Mouse (Mus musculus) hindbrain, embryonic 15.5 days (tissue): ENCODE data around the gene Epn3. TPM values are rescaled to one million over a fixed set of nuclear protein-coding genes. Genes with fewer than 3 reads are reported as not detected.

Source experiments
- ATAC-seq: fragments of 200-750 bp; cut with Nextera tagmentation; 2 replicates; pipeline ENCODE4 v1.8.0; 2017; ENCODE audit warnings: low read depth, moderate number of reproducible peaks, moderate TSS enrichment; ENCODE audit not compliant: low FRiP score
- H3K27ac ChIP-seq: fragments of 300-500 bp; sonication (generic); replicated peaks from 2 replicates; pipeline ENCODE4 v1.5.1; 2015; ENCODE audit warnings: mild to moderate bottlenecking, inconsistent platforms
- H3K27me3 ChIP-seq: fragments of 300-500 bp; sonication (generic); 2 replicates; pipeline ENCODE4 v1.6.1; 2015; ENCODE audit warnings: control low read depth, inconsistent platforms
- H3K36me3 ChIP-seq: fragments of 300-500 bp; sonication (generic); 2 replicates; pipeline ENCODE4 v1.6.1; 2015; ENCODE audit warnings: control low read depth, inconsistent platforms
- H3K4me1 ChIP-seq: fragments of 300-500 bp; sonication (generic); replicated peaks from 2 replicates; pipeline ENCODE4 v1.6.1; 2015; ENCODE audit warnings: control low read depth, inconsistent platforms
- H3K4me2 ChIP-seq: fragments of 300-500 bp; sonication (generic); 2 replicates; pipeline ENCODE4 v1.6.1; 2015; ENCODE audit warnings: moderate library complexity, mild to moderate bottlenecking, inconsistent platforms
- H3K4me3 ChIP-seq: fragments of 300-500 bp; sonication (generic); 2 replicates; pipeline ENCODE4 v1.5.1; 2015; ENCODE audit warnings: mild to moderate bottlenecking, inconsistent platforms
- H3K9ac ChIP-seq: fragments of 300-500 bp; sonication (generic); 2 replicates; pipeline ENCODE4 v1.6.1; 2015; ENCODE audit warnings: inconsistent platforms
- H3K9me3 ChIP-seq: fragments of 300-500 bp; sonication (generic); 2 replicates; pipeline ENCODE4 v1.6.1; 2016; ENCODE audit warnings: control low read depth, inconsistent platforms
- WGBS: fragments of 180-500 bp; shearing (Covaris S2); methylation state at CpG from one replicate; pipeline ENCODE4 v1.1.7; 2015; 5-methylcytosine and 5-hydroxymethylcytosine counted together
- polyA plus RNA-seq: library from polyadenylated mRNA; unstranded; fragments of >200 nt; fragmentation: Nextera tagmentation; extraction: Ambion mirVana; gene quantifications from 2 replicates; pipeline ENCODE4 v1.2.1, GENCODE M21; 2015

The Epn3 gene
- polyA plus RNA-seq, 1 experiment from 2014 or later: 2.5 TPM

- no peak for ATAC-seq
- no peaks in the 10 kb centered on the region for H3K36me3 ChIP-seq
- no peaks in the 10 kb centered on the region for H3K9me3 ChIP-seq
- whole genome bisulfite sequencing: 67% methylated on average over 6 of the region's 6 CpGs
- H3K9ac ChIP-seq: no peak overlapping the region
- no peaks in the 10 kb centered on the region for H3K27me3 ChIP-seq
- no peak overlapping the region for H3K4me3 ChIP-seq
- H3K4me2 ChIP-seq: no peak overlapping the region
- peaks cover 20% of the 10 kb centered on the region for H3K4me1 ChIP-seq
- no peak overlapping the region for H3K27ac ChIP-seq
Measured at GRCm38 (mm10) chr11:94477651-94478050, 22.1 kb downstream of the Epn3 start.

GRCm38 (mm10) chr11:94475722-94476121, 24.1 kb downstream of the Epn3 start:
- no peak overlapping the region for H3K9ac ChIP-seq
- no peaks in the 10 kb centered on the region for H3K27me3 ChIP-seq
- H3K9me3 ChIP-seq: no peaks in the 10 kb centered on the region
- H3K4me2 ChIP-seq: no peak overlapping the region
- H3K27ac ChIP-seq: no peak overlapping the region
- WGBS: 11% methylated on average over 11 of the region's 11 CpGs
- no peak overlapping the region for H3K4me3 ChIP-seq
- peaks cover 34% of the 10 kb centered on the region for H3K4me1 ChIP-seq
- ATAC-seq: no peak
- no peaks in the 10 kb centered on the region for H3K36me3 ChIP-seq

GRCm38 (mm10) chr11:94474544-94474910, 25.2 kb downstream of the Epn3 start:
- WGBS: 2% methylated on average over 11 of the region's 11 CpGs
- no peak overlapping the region for H3K9ac ChIP-seq
- no peaks in the 10 kb centered on the region for H3K27me3 ChIP-seq
- H3K4me2 ChIP-seq: peak overlapping the region; percentile 94
- H3K9me3 ChIP-seq: no peaks in the 10 kb centered on the region
- peak overlapping the region; percentile 83 for H3K27ac ChIP-seq
- no peak; the same call in 1 of the 2 replicates for ATAC-seq
- peak overlapping the region; percentile 93 for H3K4me3 ChIP-seq
- H3K36me3 ChIP-seq: no peaks in the 10 kb centered on the region
- peaks cover 46% of the 10 kb centered on the region for H3K4me1 ChIP-seq

- peak; percentile 85 for ATAC-seq
- H3K36me3 ChIP-seq: no peaks in the 10 kb centered on the region
- peak within 1 kb of the TSS; percentile 94 for H3K4me2 ChIP-seq
- no peaks in the 10 kb centered on the region for H3K27me3 ChIP-seq
- H3K9me3 ChIP-seq: no peaks in the 10 kb centered on the region
- peak within 1 kb of the TSS; percentile 98 for H3K9ac ChIP-seq
- peaks cover 52% of the 10 kb centered on the region for H3K4me1 ChIP-seq
- peak within 1 kb of the TSS; percentile 83 for H3K27ac ChIP-seq
- under 1% methylated on average over 41 of the region's 71 CpGs for WGBS
- peak within 1 kb of the TSS; percentile 93 for H3K4me3 ChIP-seq
Measured at GRCm38 (mm10) chr11:94473707-94474543, 25.8 kb downstream of the Epn3 start, which contains the start of gene Cacna1g. Gene Cacna1g, minus strand, starts transcription at chr11:94474198.

- peak overlapping the region; percentile 83 for H3K27ac ChIP-seq
- peaks cover 61% of the 10 kb centered on the region for H3K4me1 ChIP-seq
- no peaks in the 10 kb centered on the region for H3K9me3 ChIP-seq
- under 1% methylated on average over 52 of the region's 52 CpGs for WGBS
- no peak for ATAC-seq
- peak overlapping the region; percentile 94 for H3K4me2 ChIP-seq
- no peaks in the 10 kb centered on the region for H3K36me3 ChIP-seq
- H3K9ac ChIP-seq: peak overlapping the region; percentile 98
- H3K4me3 ChIP-seq: peak overlapping the region; percentile 93
- no peaks in the 10 kb centered on the region for H3K27me3 ChIP-seq
Measured at GRCm38 (mm10) chr11:94472916-94473706, 26.7 kb downstream of the Epn3 start.

- Histone ChIP-seq H3K27me3 (no peaks in the 10 kb centered on the region), H3K9ac (peak overlapping the region; percentile 98), H3K36me3 (no peaks in the 10 kb centered on the region), H3K4me2 (peak overlapping the region; percentile 94), H3K4me1 (peaks cover 65% of the 10 kb centered on the region), H3K4me3 (peak overlapping the region; percentile 93), H3K9me3 (no peaks in the 10 kb centered on the region), H3K27ac (peak overlapping the region; percentile 83)
- whole genome bisulfite sequencing: 0% methylated on average over 15 of the region's 15 CpGs
- no peak for ATAC-seq
Measured at GRCm38 (mm10) chr11:94472585-94472915, 27.2 kb downstream of the Epn3 start.

GRCm38 (mm10) chr11:94471740-94472584, 27.8 kb downstream of the Epn3 start:
- Histone ChIP-seq H3K4me2 (peak overlapping the region; percentile 94), H3K4me3 (peak overlapping the region; percentile 93), H3K27me3 (no peaks in the 10 kb centered on the region), H3K27ac (peak overlapping the region; percentile 83), H3K36me3 (no peaks in the 10 kb centered on the region), H3K9me3 (no peaks in the 10 kb centered on the region), H3K4me1 (peaks cover 70% of the 10 kb centered on the region), H3K9ac (peak overlapping the region; percentile 98)
- 4% methylated on average over 16 of the region's 17 CpGs for WGBS
- ATAC-seq: no peak

- Histone ChIP-seq H3K9me3 (no peaks in the 10 kb centered on the region), H3K4me2 (peak overlapping the region; percentile 94), H3K4me1 (peaks cover 71% of the 10 kb centered on the region), H3K4me3 (peak overlapping the region; percentile 93), H3K9ac (no peak overlapping the region), H3K27ac (peak overlapping the region; percentile 83; the same call in 1 of the 2 replicates), H3K36me3 (no peaks in the 10 kb centered on the region), H3K27me3 (no peaks in the 10 kb centered on the region)
- 23% methylated on average over 6 of the region's 7 CpGs for WGBS
- no peak for ATAC-seq
Measured at GRCm38 (mm10) chr11:94470391-94470790, 29.4 kb downstream of the Epn3 start.

GRCm38 (mm10) chr11:94469136-94470064, 30.4 kb downstream of the Epn3 start:
- Histone ChIP-seq H3K27ac (peak overlapping the region; percentile 83), H3K9me3 (no peaks in the 10 kb centered on the region), H3K4me2 (peak overlapping the region; percentile 94), H3K4me3 (peak overlapping the region; percentile 3; the same call in 1 of the 2 replicates), H3K36me3 (no peaks in the 10 kb centered on the region), H3K9ac (0 out of 2 replicates have a peak overlapping the region, but pooled peaks have one; percentile 17), H3K27me3 (no peaks in the 10 kb centered on the region), H3K4me1 (peaks cover 71% of the 10 kb centered on the region)
- WGBS: 11% methylated on average over 9 of the region's 9 CpGs
- ATAC-seq: no peak

- Histone ChIP-seq H3K27ac (peak overlapping the region; percentile 83), H3K4me3 (0 out of 2 replicates have a peak overlapping the region, but pooled peaks have one; percentile 3), H3K4me2 (peak overlapping the region; percentile 94), H3K4me1 (peaks cover 77% of the 10 kb centered on the region), H3K9me3 (no peaks in the 10 kb centered on the region), H3K9ac (no peak overlapping the region), H3K36me3 (no peaks in the 10 kb centered on the region), H3K27me3 (no peaks in the 10 kb centered on the region)
- WGBS: 8% methylated on average over 4 of the region's 4 CpGs
- peak; percentile 90 for ATAC-seq
Measured at GRCm38 (mm10) chr11:94468582-94469064, 31.2 kb downstream of the Epn3 start.
